Mouse (Mus musculus) limb, embryonic 14.5 days (tissue): ENCODE data around the gene Rcn3. TPM values are rescaled to one million over a fixed set of nuclear protein-coding genes. Genes with fewer than 3 reads are reported as not detected.
"Not testable (repeated sequence)": the region's sequence is repeated elsewhere in the genome, so short reads cannot be mapped to it uniquely, and the experiment has no call there.

ENCODE experiments used
- ATAC-seq: fragments of 200-750 bp; cut with Nextera tagmentation; 2 replicates; pipeline ENCODE4 v1.8.0; 2017; ENCODE audit warnings: low read depth, moderate number of reproducible peaks, moderate TSS enrichment; ENCODE audit not compliant: low FRiP score
- DNase-seq: peaks from one replicate; pipeline ENCODE4 v3.0.0-alpha.2; 2015; ENCODE audit warnings: low spot score
- H3K27ac ChIP-seq: fragments of 300-500 bp; sonication (generic); replicated peaks from 2 replicates; pipeline ENCODE4 v1.5.1; 2014; ENCODE audit warnings: low read depth, mild to moderate bottlenecking, low read length, moderate library complexity, mixed read lengths
- H3K27me3 ChIP-seq: fragments of 300-500 bp; sonication (generic); 2 replicates; pipeline ENCODE4 v1.6.1; 2014; ENCODE audit warnings: low read length, mixed read lengths; ENCODE audit not compliant: control insufficient read depth, insufficient read depth
- H3K36me3 ChIP-seq: fragments of 300-500 bp; sonication (generic); 2 replicates; pipeline ENCODE4 v1.6.1; 2014; ENCODE audit warnings: mild to moderate bottlenecking, low read length, moderate library complexity, mixed read lengths; ENCODE audit not compliant: control insufficient read depth, insufficient read depth
- H3K4me1 ChIP-seq: fragments of 300-500 bp; sonication (generic); 2 replicates; pipeline ENCODE4 v1.6.1; 2014; ENCODE audit warnings: antibody characterized with exemption, low read length, mixed read lengths; ENCODE audit not compliant: control insufficient read depth, insufficient read depth
- H3K4me2 ChIP-seq: fragments of 300-500 bp; sonication (generic); replicated peaks from 2 replicates; pipeline ENCODE4 v1.6.1; 2014; ENCODE audit warnings: low read depth, mild to moderate bottlenecking, low read length, moderate library complexity; ENCODE audit not compliant: severe bottlenecking
- H3K4me3 ChIP-seq: fragments of 300-500 bp; sonication (generic); replicated peaks from 2 replicates; pipeline ENCODE4 v1.5.1; 2014; ENCODE audit warnings: low read length
- H3K9ac ChIP-seq: fragments of 300-500 bp; sonication (generic); 2 replicates; pipeline ENCODE4 v1.6.1; 2014; ENCODE audit warnings: mild to moderate bottlenecking, low read depth, low read length, moderate library complexity; ENCODE audit not compliant: severe bottlenecking
- H3K9me3 ChIP-seq: fragments of 300-500 bp; sonication (generic); 2 replicates; pipeline ENCODE4 v1.6.1; 2016; ENCODE audit warnings: low read length; ENCODE audit not compliant: control insufficient read depth
- POLR2A ChIP-seq: fragments of 200-500 bp; IDR thresholded peaks from 2 replicates; pipeline ENCODE4 v1.8.0; 2012; ENCODE audit warnings: inconsistent platforms, mild to moderate bottlenecking, moderate library complexity, borderline replicate concordance; ENCODE audit not compliant: insufficient read depth, insufficient read length; ENCODE audit errors: extremely low read depth
- WGBS: fragments of 180-500 bp; shearing (Covaris S2); extraction: QIAGEN DNeasy Blood & Tissue Kit; methylation state at CpG from one replicate; pipeline ENCODE4 v1.1.7; 2014; 5-methylcytosine and 5-hydroxymethylcytosine counted together
- polyA plus RNA-seq, 2 experiments: library from polyadenylated mRNA; depleted of rRNA in 1 of 2; stranded (reverse) in 1 of 2; unstranded in 1 of 2; fragments of >200 nt; fragmentation: Nextera tagmentation in 1 of 2; extraction: Ambion mirVana in 1 of 2; gene quantifications; 2 replicates each; pipeline versions ENCODE4 v1.2.1 to v1.2.3; 2012 to 2014

Rcn3 gene
- polyA plus RNA-seq, 2 experiments: 577 to 679 TPM

GRCm38 (mm10) chr7:45111940-45112339, 19.9 kb upstream of the Rcn3 start:
- Histone ChIP-seq H3K4me1 (no peaks in the 10 kb centered on the region), H3K36me3 (no peaks in the 10 kb centered on the region), H3K27me3 (no peaks in the 10 kb centered on the region), H3K9me3 (no peaks in the 10 kb centered on the region), H3K27ac (no peak overlapping the region), H3K4me3 (no peak overlapping the region), H3K9ac (no peak overlapping the region), H3K4me2 (no peak overlapping the region)
- no peak for TF ChIP-seq POLR2A
- DNase-seq (no peak), ATAC-seq (no peak)
- WGBS: 39% methylated on average over 2 of the region's 2 CpGs

- not testable (repeated sequence) for ATAC-seq, H3K9me3 ChIP-seq, DNase-seq, H3K36me3 ChIP-seq, H3K27ac ChIP-seq, H3K4me2 ChIP-seq, H3K27me3 ChIP-seq, H3K9ac ChIP-seq, H3K4me3 ChIP-seq, H3K4me1 ChIP-seq
- 89% methylated on average over 4 of the region's 4 CpGs for WGBS
These were observed 18.1 kb upstream of the Rcn3 start for GRCm38 (mm10) chr7:45110089-45110488.

DNA sequence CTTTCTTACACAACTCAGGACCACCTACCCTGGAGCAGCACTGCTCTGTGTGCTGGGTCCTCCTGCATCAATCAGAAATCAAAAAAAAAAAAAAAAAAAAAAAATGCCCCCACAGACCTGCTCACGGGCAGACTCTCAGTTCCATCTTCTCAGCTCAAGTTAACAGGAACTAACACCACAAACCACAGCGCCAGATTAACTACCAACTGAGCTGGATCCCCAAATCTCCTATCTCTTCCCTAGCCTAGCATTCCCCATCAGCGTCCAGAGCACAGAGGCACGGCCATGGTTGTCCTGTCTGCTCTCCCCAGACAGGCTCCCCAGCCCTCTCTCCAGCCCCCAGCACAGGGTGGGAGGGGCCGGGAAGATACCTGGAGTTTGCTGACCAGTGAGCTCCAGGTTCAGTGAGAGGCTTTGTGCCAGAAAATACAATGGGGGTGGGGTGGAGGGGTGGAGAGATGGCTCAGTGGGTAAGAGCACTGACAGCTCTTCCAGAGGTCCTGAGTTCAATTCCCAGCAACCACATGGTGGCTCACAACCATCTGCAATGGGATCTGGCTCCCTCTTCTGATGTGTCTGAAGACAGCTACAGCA, 15.1 kb upstream of the Rcn3 start:
- Histone ChIP-seq H3K27ac (no peak overlapping the region), H3K4me1 (peaks cover 21% of the 10 kb centered on the region)
- ATAC-seq: no peak

DNA sequence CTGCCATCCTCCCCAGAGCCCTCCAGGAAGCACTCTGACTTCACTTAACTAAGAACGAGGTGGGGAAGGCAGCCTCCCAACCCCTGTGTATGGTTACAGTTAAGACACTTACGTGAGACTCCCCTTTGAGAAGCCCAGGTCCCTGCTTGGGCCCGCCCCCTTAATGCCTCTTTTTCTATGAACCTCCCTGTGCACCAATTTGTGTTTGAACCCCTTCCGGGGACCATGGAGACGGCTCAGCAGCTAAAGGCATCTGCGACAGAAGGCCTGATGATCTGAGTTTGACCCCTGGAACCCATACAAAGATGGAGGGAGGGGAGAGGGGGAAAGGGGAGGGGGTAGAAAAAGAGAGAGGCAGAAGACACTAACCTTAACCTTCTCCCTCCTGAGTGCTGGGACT, 14.4 kb upstream of the Rcn3 start:
- Histone ChIP-seq H3K9me3 (no peaks in the 10 kb centered on the region), H3K27ac (no peak overlapping the region), H3K4me2 (no peak overlapping the region), H3K27me3 (no peaks in the 10 kb centered on the region), H3K4me3 (no peak overlapping the region), H3K36me3 (no peaks in the 10 kb centered on the region), H3K4me1 (peaks cover 21% of the 10 kb centered on the region), H3K9ac (no peak overlapping the region)
- TF ChIP-seq POLR2A: no peak
- ATAC-seq: no peak
- WGBS: 48% methylated on average over 6 of the region's 6 CpGs
- no peak for DNase-seq

More for the DNA sequence above, 15.1 kb upstream of the Rcn3 start:
- no peaks in the 10 kb centered on the region for H3K27me3 ChIP-seq
- DNase-seq: no peak
- no peak overlapping the region for H3K9ac ChIP-seq
- H3K36me3 ChIP-seq: no peaks in the 10 kb centered on the region
- 59% methylated on average over 5 of the region's 5 CpGs for WGBS
- no peaks in the 10 kb centered on the region for H3K9me3 ChIP-seq
- H3K4me2 ChIP-seq: no peak overlapping the region
- no peak for TF ChIP-seq POLR2A
- H3K4me3 ChIP-seq: no peak overlapping the region

DNA sequence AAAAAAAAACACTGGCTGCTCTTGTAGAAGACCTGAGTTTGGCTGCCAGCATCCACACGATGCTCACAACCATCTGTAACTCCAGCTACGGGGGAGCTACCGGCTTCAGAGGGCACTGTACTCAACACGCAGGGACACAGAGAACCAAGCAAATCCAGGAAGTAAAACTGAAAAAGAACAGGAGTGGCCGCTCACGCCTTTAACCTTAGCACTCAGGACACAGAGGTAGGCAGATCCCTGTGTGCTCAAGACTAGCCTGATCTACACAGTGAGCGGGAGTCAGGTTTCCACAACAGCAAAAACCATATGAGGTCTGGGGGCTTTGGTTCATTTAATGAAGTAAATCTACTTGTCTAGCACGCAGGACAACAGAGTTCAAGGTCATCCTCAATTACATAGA, 13.5 kb upstream of the Rcn3 start:
- Histone ChIP-seq H3K9me3 (no peaks in the 10 kb centered on the region), H3K4me2 (no peak overlapping the region), H3K27me3 (no peaks in the 10 kb centered on the region), H3K36me3 (no peaks in the 10 kb centered on the region), H3K4me3 (no peak overlapping the region), H3K9ac (no peak overlapping the region), H3K27ac (no peak overlapping the region), H3K4me1 (peaks cover 21% of the 10 kb centered on the region)
- ATAC-seq (no peak), DNase-seq (no peak)
- WGBS: 74% methylated on average over 8 of the region's 8 CpGs
- TF ChIP-seq POLR2A: no peak

GRCm38 (mm10) chr7:45104941-45105340, 12.9 kb upstream of the Rcn3 start:
- ATAC-seq (no peak), DNase-seq (no peak)
- Histone ChIP-seq H3K4me1 (peaks cover 21% of the 10 kb centered on the region), H3K27me3 (no peaks in the 10 kb centered on the region), H3K27ac (no peak overlapping the region), H3K9me3 (no peaks in the 10 kb centered on the region), H3K9ac (no peak overlapping the region), H3K36me3 (no peaks in the 10 kb centered on the region), H3K4me2 (no peak overlapping the region), H3K4me3 (no peak overlapping the region)
- WGBS: 75% methylated on average over 5 of the region's 5 CpGs
- TF ChIP-seq POLR2A: no peak
